Mouse (Mus musculus) Patski (cell line): Measurements from ENCODE around the gene Gm6993. TPM values are rescaled to one million over a fixed set of nuclear protein-coding genes. Genes with fewer than 3 reads are reported as not detected.

ENCODE experiments used
- ATAC-seq: fragments of 100-300 bp; one replicate; pipeline ENCODE4 v1.8.0; 2021
- CTCF ChIA-PET: fragments of 350-600 bp; sonication (Branson Sonifier 250); formaldehyde crosslinking; loops from one replicate; lab custom pipeline; 2022; ENCODE audit warnings: inconsistent platforms; lab: Charles Lee
- POLR2A ChIA-PET: fragments of 350-600 bp; sonication (Branson Sonifier 250); formaldehyde crosslinking; loops from one replicate; lab custom pipeline; 2022; ENCODE audit warnings: antibody characterized with exemption, inconsistent platforms; lab: Charles Lee
- DNase-seq: peaks from one replicate; pipeline ENCODE4 v3.0.0-alpha.2; 2011; ENCODE audit warnings: low read depth, low spot score
- H3K27me3 ChIP-seq: fragments of 371-371 bp; one replicate; pipeline ENCODE4 v1.5.1; 2021
- CTCF ChIP-seq: fragments of 100-300 bp; IDR thresholded peaks from one replicate; pipeline ENCODE4 v1.5.1; 2021
- in situ Hi-C: fragments of 300-500 bp; cut with MboI; formaldehyde crosslinking; loops from 3 replicates; pipeline ENCODE4 v1.11.1; 2018; ENCODE audit warnings: low pct_unique_long_range_greater_than_20kb, mixed read lengths
- polyA plus RNA-seq: library from polyadenylated mRNA; unstranded; gene quantifications from one replicate; pipeline ENCODE4 v1.2.3, GENCODE M21; 2021

The Gm6993 gene
- polyA plus RNA-seq, 1 experiment from 2014 or later: not detected

- CTCF ChIA-PET: interaction anchor here (1.5 to 1.7 kb wide), 3 partner anchors 11 to 30 kb away, joined by 3 to 4 read pairs (median 3); no protein-coding TSS in a partner anchor
- POLR2A ChIA-PET: interaction anchor here (0.7 to 2.6 kb wide), 3 partner anchors 26 to 54 kb away, joined by 3 to 16 read pairs (median 5); no protein-coding TSS in a partner anchor
- no peak for DNase-seq
- in situ Hi-C loops: loop anchor here (5.0 kb wide), 3 partner anchors 33 to 142 kb away; no protein-coding TSS in a partner anchor
- TF ChIP-seq CTCF: no peak
- ATAC-seq: no peak
- H3K27me3 ChIP-seq: no peaks in the 10 kb centered on the region
Measured at GRCm38 (mm10) chr12:31269020-31269597, 28.5 kb downstream of the Gm6993 start.

GRCm38 (mm10) chr12:31270361-31270760 is 29.8 kb downstream of the Gm6993 start:
- H3K27me3 ChIP-seq: no peaks in the 10 kb centered on the region
- DNase-seq: no peak
- no peak for TF ChIP-seq CTCF
- in situ Hi-C loops: no loop called here
- no peak for ATAC-seq
- POLR2A ChIA-PET: interaction anchor here (0.6 to 2.6 kb wide), 5 partner anchors 15 to 113 kb away, joined by 3 to 16 read pairs (median 3); no protein-coding TSS in a partner anchor
- CTCF ChIA-PET: interaction anchor here (1.6 to 1.7 kb wide), 2 partner anchors 21 to 28 kb away, joined by 3 read pairs; no protein-coding TSS in a partner anchor

DNA sequence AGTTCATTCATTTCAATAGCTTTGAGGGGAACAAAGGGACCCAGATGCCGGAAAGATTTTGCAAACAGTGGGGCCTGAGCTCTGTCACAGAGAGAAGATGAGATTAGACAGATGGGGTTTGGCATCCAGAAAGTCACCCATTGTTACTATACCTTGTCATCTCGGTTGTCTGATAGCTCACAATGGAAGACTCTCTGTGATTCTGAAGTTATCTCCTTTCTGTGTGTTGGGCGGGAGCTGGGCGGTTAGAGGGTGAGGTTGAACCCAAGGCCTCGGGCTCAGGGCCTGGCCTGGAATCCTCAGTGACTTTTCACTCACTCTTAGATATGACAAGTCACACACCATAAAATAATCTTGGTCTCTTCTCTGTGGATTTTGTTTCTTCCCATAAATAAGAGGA is 30.2 kb downstream of the Gm6993 start:
- in situ Hi-C loops: no loop called here
- TF ChIP-seq CTCF: no peak
- H3K27me3 ChIP-seq: no peaks in the 10 kb centered on the region
- ATAC-seq (no peak), DNase-seq (no peak)
- POLR2A ChIA-PET: interaction anchor here (0.6 to 2.6 kb wide), 5 partner anchors 15 to 113 kb away, joined by 3 to 16 read pairs (median 3); no protein-coding TSS in a partner anchor
- CTCF ChIA-PET: interaction anchor here (1.5 to 1.7 kb wide), 3 partner anchors 20 to 139 kb away, joined by 3 to 4 read pairs (median 3); no protein-coding TSS in a partner anchor

- no peak for TF ChIP-seq CTCF
Measured at GRCm38 (mm10) chr12:31271361-31272011, 30.9 kb downstream of the Gm6993 start.

GRCm38 (mm10) chr12:31272012-31272735 is 31.6 kb downstream of the Gm6993 start:
- no peaks in the 10 kb centered on the region for H3K27me3 ChIP-seq
- in situ Hi-C loops: no loop called here
- POLR2A ChIA-PET: no interaction called here
- no peak for ATAC-seq
- CTCF ChIA-PET: interaction anchor here (1.5 kb wide), 1 partner anchor 140 kb away, joined by 4 read pairs; no protein-coding TSS in a partner anchor
- no peak for DNase-seq
- no peak for TF ChIP-seq CTCF

More at GRCm38 (mm10) chr12:31271361-31272011, 30.9 kb downstream of the Gm6993 start:
- ATAC-seq (peak; percentile 86), DNase-seq (peak; percentile 98)
- no peaks in the 10 kb centered on the region for H3K27me3 ChIP-seq
- ChIA-PET CTCF (interaction anchor here (1.5 kb wide), 1 partner anchor 140 kb away, joined by 4 read pairs; no protein-coding TSS in a partner anchor), POLR2A (interaction anchor here (0.9 to 2.6 kb wide), 2 partner anchors 21 to 24 kb away, joined by 3 to 16 read pairs; no protein-coding TSS in a partner anchor)
- in situ Hi-C loops: no loop called here

DNA sequence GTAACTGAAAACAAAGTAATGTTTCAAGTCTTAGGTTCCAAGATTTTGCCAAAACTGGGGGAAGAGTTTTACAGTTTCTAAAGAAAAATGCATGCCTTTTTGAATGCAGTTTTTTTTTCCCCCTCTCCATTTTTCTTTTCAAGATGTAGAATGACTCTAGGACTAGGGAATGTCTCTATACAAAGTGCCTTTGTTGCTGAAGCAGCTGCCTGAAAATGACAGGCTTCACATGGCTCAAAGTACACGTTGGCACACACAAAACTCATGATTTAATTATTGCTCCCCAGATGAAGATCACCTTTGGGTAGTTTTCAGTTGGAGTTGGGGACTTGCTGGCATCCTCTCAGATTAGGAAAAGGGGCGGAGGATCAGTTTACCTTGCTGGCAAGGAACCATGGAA is 32.3 kb downstream of the Gm6993 start:
- TF ChIP-seq CTCF: no peak
- in situ Hi-C loops: no loop called here
- no peaks in the 10 kb centered on the region for H3K27me3 ChIP-seq
- ATAC-seq: no peak
- POLR2A ChIA-PET: interaction anchor here (0.6 kb wide), 1 partner anchor 9 kb away, joined by 3 read pairs; no protein-coding TSS in a partner anchor
- CTCF ChIA-PET: no interaction called here
- DNase-seq: no peak

GRCm38 (mm10) chr12:31273646-31274045 is 33.1 kb downstream of the Gm6993 start:
- ChIA-PET CTCF (interaction anchor here (1.0 kb wide), 1 partner anchor 16 kb away, joined by 3 read pairs; no protein-coding TSS in a partner anchor), POLR2A (interaction anchor here (0.7 kb wide), 1 partner anchor 23 kb away, joined by 3 read pairs; no protein-coding TSS in a partner anchor)
- no peaks in the 10 kb centered on the region for H3K27me3 ChIP-seq
- no peak for ATAC-seq
- in situ Hi-C loops: no loop called here
- TF ChIP-seq CTCF: no peak
- DNase-seq: no peak

GRCm38 (mm10) chr12:31275411-31275810 is 34.8 kb downstream of the Gm6993 start:
- ChIA-PET POLR2A (interaction anchor here (0.9 kb wide), 1 partner anchor 10 kb away, joined by 3 read pairs; no protein-coding TSS in a partner anchor), CTCF (interaction anchor here (1.4 kb wide), 1 partner anchor 149 kb away, joined by 3 read pairs; no protein-coding TSS in a partner anchor)
- in situ Hi-C loops: no loop called here
- ATAC-seq (no peak), DNase-seq (no peak)
- H3K27me3 ChIP-seq: no peaks in the 10 kb centered on the region
- TF ChIP-seq CTCF: no peak

DNA sequence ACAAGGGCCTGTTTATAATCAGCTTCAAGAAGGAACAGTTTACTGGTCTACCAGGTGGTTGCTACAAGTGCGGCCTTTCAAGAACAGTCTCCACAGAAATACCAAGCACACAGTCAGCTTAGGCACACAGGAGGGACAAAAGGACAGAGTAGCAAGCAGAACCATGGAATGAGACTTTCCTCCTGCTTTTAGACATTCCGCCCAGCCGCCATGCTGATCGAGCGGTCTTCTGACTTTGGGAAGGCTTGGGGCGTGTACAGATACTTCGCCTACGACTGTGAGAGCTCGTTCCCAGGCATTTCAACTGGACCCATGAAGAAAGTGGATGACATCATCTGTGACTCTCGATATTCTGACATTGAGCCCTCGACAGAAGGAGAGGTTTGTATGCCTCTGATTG is 37.7 kb downstream of the Gm6993 start:
- no peaks in the 10 kb centered on the region for H3K27me3 ChIP-seq
- no peak for TF ChIP-seq CTCF
- DNase-seq: no peak
- ATAC-seq: no peak
- POLR2A ChIA-PET: no interaction called here
- CTCF ChIA-PET: no interaction called here
- in situ Hi-C loops: no loop called here

GRCm38 (mm10) chr12:31280318-31280717 is 39.7 kb downstream of the Gm6993 start:
- ChIA-PET CTCF (interaction anchor here (1.0 to 1.1 kb wide), 2 partner anchors 12 to 36 kb away, joined by 3 to 4 read pairs; no protein-coding TSS in a partner anchor), POLR2A (no interaction called here)
- TF ChIP-seq CTCF: no peak
- DNase-seq (no peak), ATAC-seq (no peak)
- in situ Hi-C loops: no loop called here
- H3K27me3 ChIP-seq: no peaks in the 10 kb centered on the region
